Mouse (Mus musculus) olfactory bulb, adult 2 months (tissue): Measurements from ENCODE around the gene Creb5.
"Not testable (repeated sequence)": the region's sequence is repeated elsewhere in the genome, so short reads cannot be mapped to it uniquely, and the experiment has no call there.

Experiments
- CTCF ChIP-seq: fragments of 200-500 bp; IDR thresholded peaks from 2 replicates; pipeline ENCODE4 v1.5.1; 2012; ENCODE audit warnings: low read depth, mild to moderate bottlenecking, low read length, moderate library complexity; ENCODE audit not compliant: insufficient read depth
- POLR2A ChIP-seq: fragments of 200-500 bp; IDR thresholded peaks from 2 replicates; pipeline ENCODE4 v1.6.1; 2012; ENCODE audit warnings: mild to moderate bottlenecking, low read depth, low read length, moderate library complexity; ENCODE audit not compliant: insufficient read depth

GRCm38 (mm10) chr6:53402551-53402950 lies 115.5 kb downstream of the Creb5 start:
- TF ChIP-seq POLR2A, CTCF: not testable (repeated sequence)
